Mouse (Mus musculus) intestine, embryonic 14.5 days (tissue): Measurements from ENCODE around the gene Sdc1. TPM values are rescaled to one million over a fixed set of nuclear protein-coding genes. Genes with fewer than 3 reads are reported as not detected.

Source experiments
- ATAC-seq: fragments of 200-750 bp; cut with Nextera tagmentation; replicated peaks from 2 replicates; pipeline ENCODE4 v1.8.0; 2017; ENCODE audit warnings: low read depth, moderate number of reproducible peaks, moderate TSS enrichment, moderate library complexity; ENCODE audit not compliant: low FRiP score, low TSS enrichment
- DNase-seq: peaks from one replicate; pipeline ENCODE4 v3.0.0-alpha.2; 2018; ENCODE audit warnings: low spot score
- H3K27ac ChIP-seq: fragments of 300-500 bp; sonication (generic); 2 replicates; pipeline ENCODE4 v1.5.1; 2014; ENCODE audit warnings: low read depth, mild to moderate bottlenecking, control low read depth
- H3K27me3 ChIP-seq: fragments of 300-500 bp; sonication (generic); replicated peaks from 2 replicates; pipeline ENCODE4 v1.6.1; 2014; ENCODE audit warnings: low read length, control low read depth; ENCODE audit not compliant: control insufficient read depth, insufficient read depth
- H3K36me3 ChIP-seq: fragments of 300-500 bp; sonication (generic); 2 replicates; pipeline ENCODE4 v1.6.1; 2014; ENCODE audit warnings: low read length, control low read depth; ENCODE audit not compliant: control insufficient read depth, insufficient read depth
- H3K4me1 ChIP-seq: fragments of 300-500 bp; sonication (generic); replicated peaks from 2 replicates; pipeline ENCODE4 v1.6.1; 2014; ENCODE audit warnings: low read length, control low read depth, mixed read lengths; ENCODE audit not compliant: control insufficient read depth, insufficient read depth
- H3K4me2 ChIP-seq: fragments of 300-500 bp; sonication (generic); 2 replicates; pipeline ENCODE4 v1.6.1; 2014; ENCODE audit warnings: low read length
- H3K4me3 ChIP-seq: fragments of 300-500 bp; sonication (generic); 2 replicates; pipeline ENCODE4 v1.5.1; 2014; ENCODE audit warnings: low read depth, low read length, control low read depth, mixed read lengths
- H3K9ac ChIP-seq: fragments of 300-500 bp; sonication (generic); 2 replicates; pipeline ENCODE4 v1.6.1; 2014; ENCODE audit warnings: mild to moderate bottlenecking, low read length
- H3K9me3 ChIP-seq: fragments of 300-500 bp; sonication (generic); 2 replicates; pipeline ENCODE4 v1.6.1; 2016; ENCODE audit warnings: low read length, control low read depth; ENCODE audit not compliant: control insufficient read depth
- WGBS: fragments of 180-500 bp; shearing (Covaris S2); extraction: QIAGEN DNeasy Blood & Tissue Kit; methylation state at CpG from one replicate; pipeline ENCODE4 v1.1.7; 2014; 5-methylcytosine and 5-hydroxymethylcytosine counted together
- polyA plus RNA-seq: library from polyadenylated mRNA; unstranded; fragments of >200 nt; fragmentation: Nextera tagmentation; extraction: Ambion mirVana; gene quantifications from 2 replicates; pipeline ENCODE4 v1.2.1, GENCODE M21; 2014

Gene Sdc1
- polyA plus RNA-seq, 1 experiment from 2014 or later: 96.9 TPM

DNA sequence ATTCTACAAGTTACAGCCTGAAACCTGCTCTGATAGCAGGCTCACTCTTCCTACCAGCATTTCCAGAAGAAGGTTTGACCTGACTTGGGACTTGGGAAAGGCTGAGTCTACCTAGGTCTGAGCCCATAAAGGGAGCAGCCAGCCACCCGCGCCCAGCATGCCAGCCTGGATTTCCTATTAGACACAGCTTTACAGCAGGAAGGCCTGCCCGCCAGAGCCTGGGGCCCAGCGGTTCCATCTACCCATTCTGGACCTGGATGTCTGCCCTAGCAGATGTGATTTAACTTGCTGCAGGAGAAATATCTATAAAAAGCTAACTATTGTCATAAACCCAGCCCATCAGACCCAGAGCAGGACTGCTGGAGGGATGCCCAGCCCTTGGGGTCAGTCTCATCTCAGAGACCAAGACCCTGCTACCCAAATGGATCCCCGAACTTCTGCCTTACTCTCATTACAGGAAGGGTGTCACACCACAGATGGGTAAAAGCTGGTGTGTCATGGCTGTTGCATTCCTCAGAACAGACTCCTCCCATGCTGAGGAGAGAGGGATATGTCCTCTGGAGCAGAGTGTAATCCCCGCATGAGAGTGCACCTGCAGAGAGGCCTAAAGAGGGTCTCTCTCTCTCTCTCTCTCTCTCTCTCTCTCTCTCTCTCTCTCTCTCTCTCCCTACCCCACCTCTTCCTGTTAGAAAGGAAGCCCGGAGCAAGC is 54.0 kb downstream of the Sdc1 start:
- H3K27ac ChIP-seq: no peak overlapping the region
- 0 out of 2 replicates have a peak, but pooled peaks cover 5% of the 10 kb centered on the region for H3K4me1 ChIP-seq
- no peaks in the 10 kb centered on the region for H3K36me3 ChIP-seq
- no peak overlapping the region for H3K4me2 ChIP-seq
- DNase-seq (no peak), ATAC-seq (no peak)
- WGBS: 72% methylated on average over 7 of the region's 7 CpGs
- H3K27me3 ChIP-seq: no peaks in the 10 kb centered on the region
- no peak overlapping the region for H3K9ac ChIP-seq
- H3K4me3 ChIP-seq: no peak overlapping the region
- no peaks in the 10 kb centered on the region for H3K9me3 ChIP-seq

DNA sequence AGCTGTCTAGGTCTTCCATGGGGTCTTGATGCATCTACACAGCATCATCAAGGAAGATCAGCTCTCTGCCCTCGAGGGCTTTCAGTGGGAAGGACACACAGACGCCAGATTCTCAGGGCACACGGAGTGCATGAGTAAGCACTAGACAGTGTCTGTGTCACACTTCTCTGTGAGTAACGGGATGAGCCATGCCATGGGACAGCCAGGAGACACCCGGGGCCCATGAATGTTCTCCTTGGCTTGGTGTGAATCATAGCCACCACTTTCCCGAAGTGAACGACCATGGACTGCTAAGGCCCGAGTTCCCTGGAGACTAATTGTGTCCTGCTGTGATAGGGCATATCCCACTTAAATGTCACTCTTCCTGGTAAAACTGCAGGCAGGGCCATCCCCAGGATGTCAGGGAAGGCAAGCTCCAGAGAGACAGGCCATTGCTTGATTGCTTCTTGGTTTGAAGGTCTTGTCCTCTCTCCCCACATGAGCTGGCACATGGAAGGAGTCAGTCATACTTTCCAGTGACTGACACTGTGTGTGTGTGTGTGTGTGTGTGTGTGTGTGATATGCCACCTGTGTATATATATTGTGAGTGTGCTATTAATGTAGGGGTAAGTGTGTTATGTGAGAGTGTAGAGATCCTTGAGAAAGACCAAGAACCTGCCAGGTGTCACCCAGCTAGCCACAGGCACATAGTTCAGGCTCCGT is 56.0 kb downstream of the Sdc1 start:
- WGBS: 90% methylated on average over 9 of the region's 9 CpGs

DNA sequence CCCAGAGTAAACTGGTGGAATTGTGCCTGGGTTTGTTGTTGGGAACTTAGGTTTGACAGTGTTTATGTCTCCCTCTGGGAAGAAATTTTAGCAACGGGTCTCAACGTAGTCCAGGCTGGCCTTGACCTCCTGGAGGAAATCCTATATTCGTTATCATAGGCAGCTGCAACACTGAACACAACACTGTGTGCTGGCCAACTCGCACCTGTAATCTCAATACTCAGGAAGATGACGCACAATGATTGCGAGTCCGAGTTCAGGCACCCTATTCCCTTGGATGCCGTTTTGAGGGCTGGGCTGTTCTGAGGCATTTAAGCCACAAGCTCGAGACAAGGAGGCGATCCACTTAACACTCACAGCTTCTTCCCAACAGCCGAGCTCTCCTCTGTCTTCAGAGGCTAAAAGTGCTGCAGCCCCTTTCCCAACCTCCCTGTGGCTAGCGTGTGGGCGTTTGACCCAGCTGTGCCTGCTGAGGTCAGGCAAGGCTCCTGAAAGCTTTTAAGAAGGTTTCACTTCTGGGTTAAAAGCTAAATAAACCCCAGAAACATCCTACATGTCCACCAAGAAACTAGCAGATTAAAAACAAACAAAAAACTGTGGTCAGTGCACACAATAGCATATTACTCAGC is 58.0 kb downstream of the Sdc1 start:
- no peak for DNase-seq
- Histone ChIP-seq H3K27ac (no peak overlapping the region), H3K4me1 (0 out of 2 replicates have a peak, but pooled peaks cover 5% of the 10 kb centered on the region), H3K9ac (no peak overlapping the region), H3K4me3 (no peak overlapping the region), H3K36me3 (no peaks in the 10 kb centered on the region), H3K4me2 (no peak overlapping the region), H3K27me3 (no peaks in the 10 kb centered on the region), H3K9me3 (no peaks in the 10 kb centered on the region)
- no peak for ATAC-seq
- 54% methylated on average over 13 of the region's 13 CpGs for WGBS

More for the DNA sequence above, 56.0 kb downstream of the Sdc1 start:
- no peak overlapping the region for H3K27ac ChIP-seq
- H3K36me3 ChIP-seq: no peaks in the 10 kb centered on the region
- no peak for ATAC-seq
- H3K4me2 ChIP-seq: no peak overlapping the region
- no peak overlapping the region for H3K4me3 ChIP-seq
- no peak overlapping the region for H3K9ac ChIP-seq
- no peaks in the 10 kb centered on the region for H3K27me3 ChIP-seq
- H3K4me1 ChIP-seq: 0 out of 2 replicates have a peak, but pooled peaks cover 5% of the 10 kb centered on the region
- no peak for DNase-seq
- H3K9me3 ChIP-seq: no peaks in the 10 kb centered on the region

GRCm38 (mm10) chr12:8829661-8830040 is 58.5 kb downstream of the Sdc1 start:
- H3K9me3 ChIP-seq: no peaks in the 10 kb centered on the region

DNA sequence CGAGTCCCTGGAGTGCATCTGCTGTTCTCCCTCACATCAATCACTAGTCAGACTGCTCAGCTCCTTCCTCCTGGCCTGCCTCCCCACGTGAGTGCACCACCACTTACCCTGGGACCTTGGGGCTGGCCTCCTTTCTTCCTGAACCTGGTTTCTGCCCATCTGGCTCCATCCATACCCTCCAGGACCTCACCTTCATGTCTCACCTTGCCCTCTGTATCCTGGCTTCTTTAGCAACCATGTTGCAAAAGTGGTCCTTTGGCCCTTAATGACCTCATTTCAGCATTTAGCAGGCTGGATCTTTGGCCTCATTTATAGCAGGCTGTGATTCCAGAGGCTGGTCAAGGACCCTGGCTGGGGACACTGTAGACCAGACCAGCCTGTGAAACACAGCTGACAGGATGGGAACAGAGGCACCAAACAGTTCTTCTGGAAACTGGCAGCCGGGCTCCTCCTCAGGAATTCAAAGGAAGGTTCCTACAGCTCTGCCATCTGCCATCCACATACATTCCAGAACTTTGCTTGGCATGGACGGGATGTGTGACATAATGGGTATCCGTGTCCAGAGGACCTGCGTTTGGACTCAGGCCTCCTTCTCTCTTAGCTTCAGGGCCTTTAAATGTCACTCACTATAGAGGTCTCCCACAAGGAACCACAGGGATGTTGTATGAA is 60.0 kb downstream of the Sdc1 start:
- H3K36me3 ChIP-seq: no peaks in the 10 kb centered on the region
- no peak overlapping the region for H3K27ac ChIP-seq
- no peak overlapping the region for H3K9ac ChIP-seq
- H3K4me3 ChIP-seq: no peak overlapping the region
- no peak overlapping the region for H3K4me2 ChIP-seq
- ATAC-seq: no peak
- H3K9me3 ChIP-seq: no peaks in the 10 kb centered on the region
- 71% methylated on average over 6 of the region's 6 CpGs for WGBS
- no peaks in the 10 kb centered on the region for H3K4me1 ChIP-seq
- DNase-seq: no peak
- no peaks in the 10 kb centered on the region for H3K27me3 ChIP-seq

More at GRCm38 (mm10) chr12:8829661-8830040, 58.5 kb downstream of the Sdc1 start:
- DNase-seq: no peak
- ATAC-seq: no peak
- Histone ChIP-seq H3K4me2 (no peak overlapping the region), H3K4me1 (0 out of 2 replicates have a peak, but pooled peaks cover 5% of the 10 kb centered on the region), H3K36me3 (no peaks in the 10 kb centered on the region), H3K9ac (no peak overlapping the region), H3K27ac (no peak overlapping the region), H3K27me3 (no peaks in the 10 kb centered on the region), H3K4me3 (no peak overlapping the region)
- 91% methylated on average over 5 of the region's 5 CpGs for WGBS

DNA sequence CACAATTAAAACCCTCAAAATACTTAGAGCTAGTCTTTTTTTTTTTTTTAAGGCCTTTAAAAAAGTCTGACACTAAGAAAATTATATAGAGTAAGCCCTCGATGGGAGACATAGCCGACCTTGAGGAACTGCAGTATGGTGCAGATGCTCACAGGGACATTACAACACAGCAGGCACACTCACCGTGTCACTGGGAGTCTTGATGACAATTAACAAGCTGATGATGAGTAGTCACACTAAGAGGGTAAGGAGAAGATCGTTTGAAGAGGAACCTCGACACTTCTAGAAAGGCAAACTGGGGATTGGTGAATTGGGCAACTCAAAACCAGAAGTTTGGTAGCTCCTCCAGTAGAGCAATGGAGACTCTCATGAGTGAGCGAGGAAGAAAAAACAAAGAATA is 60.6 kb downstream of the Sdc1 start:
- H3K36me3 ChIP-seq: no peaks in the 10 kb centered on the region
- WGBS: 75% methylated on average over 6 of the region's 6 CpGs
- H3K27ac ChIP-seq: no peak overlapping the region
- H3K4me1 ChIP-seq: no peaks in the 10 kb centered on the region
- no peaks in the 10 kb centered on the region for H3K27me3 ChIP-seq
- no peak overlapping the region for H3K9ac ChIP-seq
- H3K9me3 ChIP-seq: no peaks in the 10 kb centered on the region
- ATAC-seq: no peak
- DNase-seq: no peak
- no peak overlapping the region for H3K4me3 ChIP-seq
- no peak overlapping the region for H3K4me2 ChIP-seq

DNA sequence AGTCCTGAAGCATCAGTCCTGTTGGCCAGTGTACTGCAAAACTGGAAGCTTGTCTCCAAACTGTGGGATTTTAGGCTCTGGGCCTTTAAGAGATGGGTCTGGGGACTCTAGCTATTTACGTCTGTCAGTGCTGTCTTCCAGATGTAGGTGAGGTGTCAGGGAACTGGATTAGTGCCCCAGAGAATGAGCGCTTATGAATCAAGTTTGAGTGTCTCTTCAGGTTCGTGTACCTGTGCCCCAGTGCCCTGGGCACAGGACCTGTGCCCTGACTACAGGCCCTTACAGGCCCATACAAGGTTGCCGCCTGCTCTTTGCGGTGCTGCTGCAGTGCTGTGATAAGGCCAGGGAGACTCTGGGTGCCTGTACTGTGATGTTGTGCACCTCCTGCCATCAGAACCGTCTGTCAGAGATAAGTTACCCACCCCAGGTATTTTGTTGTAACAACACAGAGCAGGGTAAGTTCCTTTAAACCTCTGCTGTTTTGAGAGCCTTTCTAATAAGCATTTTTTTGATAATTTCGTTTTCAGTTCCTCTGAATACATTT is 69.7 kb downstream of the Sdc1 start:
- Histone ChIP-seq H3K36me3 (no peaks in the 10 kb centered on the region), H3K9ac (no peak overlapping the region), H3K4me2 (no peak overlapping the region), H3K9me3 (no peaks in the 10 kb centered on the region), H3K4me3 (no peak overlapping the region), H3K27ac (no peak overlapping the region), H3K4me1 (no peaks in the 10 kb centered on the region), H3K27me3 (no peaks in the 10 kb centered on the region)
- ATAC-seq (no peak), DNase-seq (no peak)
- WGBS: 61% methylated on average over 7 of the region's 7 CpGs

GRCm38 (mm10) chr12:8842725-8843124 is 71.6 kb downstream of the Sdc1 start:
- Histone ChIP-seq H3K9ac (no peak overlapping the region), H3K4me1 (no peaks in the 10 kb centered on the region), H3K9me3 (no peaks in the 10 kb centered on the region), H3K27ac (no peak overlapping the region), H3K4me2 (no peak overlapping the region), H3K36me3 (no peaks in the 10 kb centered on the region), H3K27me3 (no peaks in the 10 kb centered on the region), H3K4me3 (no peak overlapping the region)
- WGBS: 82% methylated on average over 7 of the region's 7 CpGs
- ATAC-seq (no peak), DNase-seq (no peak)
